Mouse (Mus musculus) frontal cortex, postnatal 10 days (tissue): ENCODE data around the gene Gm17651.

Experiments used
- DNase-seq, 2 experiments: peaks; one replicate each; pipeline ENCODE4 v3.0.0; 2022; ENCODE audit warnings: low spot score in 2 of 2, mixed read lengths in 1 of 2

The Gm17651 gene

DNA sequence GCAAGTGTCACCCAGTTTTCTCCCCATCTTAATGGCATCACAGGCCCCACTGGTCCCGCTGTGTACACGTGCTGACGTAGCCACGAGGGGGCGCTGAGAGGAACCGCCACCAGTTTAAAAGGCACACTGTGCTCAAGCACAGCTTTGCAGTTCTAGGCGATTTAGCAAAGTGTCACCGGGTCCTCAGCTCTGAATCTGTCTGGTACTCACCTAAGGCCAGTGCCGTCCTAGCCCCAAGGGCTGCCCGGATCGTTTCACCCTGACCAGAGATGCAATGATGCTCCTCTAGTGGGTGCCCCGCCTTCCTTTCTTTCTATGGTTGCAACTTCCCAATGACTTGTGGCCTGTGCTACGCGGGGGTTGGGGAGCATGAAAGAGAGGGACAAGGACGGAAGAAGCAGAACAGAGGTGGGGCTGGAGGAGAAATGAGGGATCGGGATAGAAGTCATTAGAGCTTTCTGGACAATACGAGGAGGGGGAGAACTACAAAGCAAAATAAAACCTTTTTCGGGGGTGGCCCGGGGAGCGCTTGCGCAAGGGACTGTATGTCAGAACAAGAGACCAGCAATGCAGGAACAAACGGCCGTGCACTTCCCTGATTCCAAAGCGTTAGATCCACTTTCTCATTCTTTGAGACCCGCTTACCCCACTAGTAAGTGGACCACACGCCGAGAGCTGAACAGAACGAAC, 6.3 kb upstream of the Gm17651 start:
- DNase-seq = peak; percentile 48 to 74

DNA sequence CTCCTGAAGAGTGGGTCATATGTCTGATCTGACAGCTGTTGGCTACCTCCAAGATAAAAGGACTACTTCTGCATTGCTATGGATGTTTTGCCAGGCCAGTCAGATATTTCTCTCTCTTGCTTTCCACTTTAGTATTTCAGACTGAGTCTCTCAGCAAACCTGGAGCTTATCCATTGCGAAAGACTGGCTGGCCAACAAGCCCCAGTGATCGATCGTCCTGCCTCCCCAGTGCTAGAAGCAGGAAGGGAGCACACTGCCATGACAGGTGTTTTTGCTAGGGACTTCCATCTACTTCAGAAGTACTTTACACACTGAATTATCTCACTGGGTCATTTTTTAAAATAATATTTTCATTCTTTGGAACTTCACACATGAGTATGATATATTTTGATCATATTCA, 3.9 kb upstream of the Gm17651 start:
- DNase-seq = no peak

DNA sequence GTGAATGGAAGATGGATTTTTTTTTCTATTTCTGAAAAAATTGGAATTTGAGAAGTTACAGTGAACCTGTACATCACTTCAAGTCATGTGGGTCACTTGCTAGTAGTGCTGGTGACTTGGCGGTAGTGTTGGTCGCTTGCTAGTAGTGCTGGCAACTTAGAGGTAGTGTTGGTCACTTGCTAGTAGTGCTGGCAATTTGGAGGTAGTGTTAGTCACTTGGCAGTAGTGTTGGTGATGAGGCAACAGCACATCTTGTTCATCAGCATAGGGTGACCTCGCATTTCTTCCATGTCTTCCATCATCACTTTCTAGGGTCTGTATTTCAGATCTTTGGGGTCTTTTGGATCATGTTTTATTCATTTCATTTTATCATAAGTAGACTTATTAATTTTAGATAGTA, 1.6 kb upstream of the Gm17651 start:
- DNase-seq = no peak

DNA sequence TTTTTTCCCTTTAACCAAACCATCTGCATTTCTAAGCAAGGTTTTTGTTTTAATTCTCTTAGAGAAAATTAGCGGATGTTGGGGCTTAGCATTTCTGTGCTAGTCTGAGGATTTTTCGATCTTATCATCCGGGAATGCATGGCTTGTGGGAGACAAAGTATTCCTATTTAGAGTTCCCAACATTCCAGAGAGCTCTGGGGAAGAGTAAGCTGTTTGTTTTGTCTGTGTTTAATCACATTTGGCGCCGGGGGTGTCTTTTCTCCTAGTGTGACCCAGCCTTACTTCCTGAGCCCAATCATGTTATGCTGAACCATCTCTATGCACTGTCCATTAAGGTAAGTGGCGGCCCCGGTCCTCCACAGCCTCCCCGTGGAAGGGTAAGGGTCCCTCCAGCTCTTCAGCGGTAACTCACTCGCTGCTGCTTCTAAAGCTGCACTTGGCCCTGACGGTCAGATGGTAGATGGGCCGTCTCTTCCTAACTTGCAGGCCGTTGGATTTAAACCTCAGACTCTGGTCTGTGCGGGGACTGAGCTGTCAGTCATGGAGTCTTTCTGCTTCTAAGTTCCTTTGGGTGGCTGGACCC, 7.3 kb downstream of the Gm17651 start:
- no peak for DNase-seq

DNA sequence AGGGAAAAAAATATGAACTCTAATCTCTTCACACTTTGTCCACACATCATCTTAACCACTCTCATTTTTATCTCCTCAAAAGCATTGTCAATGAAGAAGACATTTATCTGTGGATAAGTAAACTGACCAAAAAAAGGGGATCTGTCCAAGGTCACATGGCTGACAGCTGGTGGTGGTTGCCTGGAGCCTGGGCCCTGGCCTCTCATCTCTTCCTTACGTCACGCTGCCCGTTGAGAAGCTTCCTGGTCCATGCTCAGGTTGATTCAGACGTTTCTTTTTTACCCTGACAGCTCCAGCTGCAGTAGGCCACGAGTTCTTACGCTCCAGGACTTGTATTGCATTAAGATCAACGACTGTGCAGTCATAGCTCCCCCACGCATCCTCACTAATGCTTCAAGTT, 8.3 kb downstream of the Gm17651 start:
- no peak for DNase-seq

DNA sequence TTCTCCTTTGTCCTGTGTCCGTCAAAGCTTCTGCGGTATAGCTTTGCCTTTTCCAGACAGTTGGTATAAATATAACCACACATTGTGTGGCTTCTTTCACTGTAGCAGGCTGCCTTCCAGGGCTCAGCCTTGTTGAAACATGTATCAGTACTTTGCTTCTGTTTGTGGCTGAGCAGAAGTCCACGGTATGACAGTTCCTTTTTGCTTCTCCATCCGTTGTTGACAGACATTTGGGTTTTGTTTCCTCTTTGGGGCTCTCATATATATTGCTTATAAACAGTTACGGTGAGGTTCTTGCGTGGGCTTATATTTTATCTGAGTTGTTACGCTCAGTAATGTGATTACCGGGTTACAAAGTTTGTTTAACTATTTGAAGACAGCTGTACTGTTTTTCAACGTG, 9.0 kb downstream of the Gm17651 start:
- no peak for DNase-seq

DNA sequence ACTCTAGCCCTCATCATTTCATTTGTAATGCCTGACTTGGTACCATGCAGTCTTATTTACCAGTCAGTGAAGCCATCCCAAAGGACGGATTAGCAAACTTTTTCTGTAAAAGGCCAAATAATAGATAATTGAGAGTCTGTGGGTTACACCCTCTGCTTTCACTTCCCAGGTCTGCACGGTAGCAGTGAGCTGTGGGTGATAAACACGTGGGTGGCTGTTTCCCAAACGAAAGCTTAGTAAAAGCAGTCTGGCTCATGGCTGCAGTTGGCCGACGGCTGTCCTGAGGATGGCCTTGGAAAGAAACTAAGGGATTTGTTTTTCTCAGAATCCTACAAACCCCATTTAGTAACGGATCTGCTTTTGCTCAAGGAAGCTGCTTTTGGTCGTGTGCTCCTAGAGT, 13.3 kb downstream of the Gm17651 start:
- no peak for DNase-seq

DNA sequence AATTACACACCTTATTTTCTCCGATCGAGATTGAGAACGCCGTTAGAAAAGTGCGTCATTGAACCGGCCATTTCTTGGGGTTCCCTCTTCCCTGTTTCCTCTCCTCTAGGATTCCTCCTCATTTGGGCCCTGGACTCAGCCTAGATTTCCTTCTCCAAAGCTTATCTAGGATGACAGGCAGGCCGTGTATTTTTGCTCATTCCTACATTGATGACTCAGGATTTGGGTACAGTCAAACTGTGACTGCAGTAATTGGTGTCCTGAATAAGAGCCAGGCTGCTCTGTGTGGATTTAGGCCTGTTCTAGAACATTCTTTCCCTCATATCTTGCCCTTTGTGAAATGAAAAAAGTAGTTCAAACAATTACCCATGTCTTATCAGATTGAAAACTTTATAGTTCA, 14.7 kb downstream of the Gm17651 start:
- DNase-seq = no peak

DNA sequence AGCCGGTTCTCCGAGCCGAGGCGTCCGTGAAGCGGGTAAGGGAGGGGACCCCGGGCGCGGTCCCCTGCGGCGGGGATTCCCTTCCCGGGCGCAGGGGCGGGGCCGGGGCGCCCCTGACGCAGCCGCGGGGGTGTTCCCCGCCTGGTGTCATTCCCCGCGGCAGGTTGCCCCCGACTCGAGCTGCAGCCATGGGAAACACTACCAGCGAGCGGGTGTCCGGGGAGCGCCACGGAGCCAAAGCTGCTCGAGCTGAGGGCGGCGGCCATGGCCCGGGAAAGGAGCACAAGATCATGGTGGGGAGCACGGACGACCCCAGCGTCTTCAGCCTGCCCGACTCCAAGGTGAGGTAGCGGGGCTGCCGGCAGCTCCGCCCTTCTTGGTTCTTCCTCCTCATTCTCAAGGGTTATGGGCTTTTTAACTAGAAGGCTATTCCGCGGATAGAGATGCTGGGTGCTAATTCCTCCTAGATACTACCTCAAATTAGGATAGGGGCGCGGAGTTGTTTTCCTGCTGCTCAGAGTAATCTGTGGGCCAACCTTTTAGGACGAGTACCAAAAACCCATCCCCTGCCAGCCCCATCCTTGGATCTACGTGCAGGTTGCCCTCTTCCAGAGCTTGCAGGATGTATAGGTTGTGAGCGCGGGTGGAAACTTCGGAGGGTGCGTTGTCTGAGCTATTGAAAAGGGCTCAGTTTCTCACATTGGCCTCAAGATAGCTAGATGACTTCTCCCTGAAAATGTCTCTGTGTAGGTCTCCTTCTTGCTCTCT, 15.9 kb downstream of the Gm17651 start:
- no peak for DNase-seq

DNA sequence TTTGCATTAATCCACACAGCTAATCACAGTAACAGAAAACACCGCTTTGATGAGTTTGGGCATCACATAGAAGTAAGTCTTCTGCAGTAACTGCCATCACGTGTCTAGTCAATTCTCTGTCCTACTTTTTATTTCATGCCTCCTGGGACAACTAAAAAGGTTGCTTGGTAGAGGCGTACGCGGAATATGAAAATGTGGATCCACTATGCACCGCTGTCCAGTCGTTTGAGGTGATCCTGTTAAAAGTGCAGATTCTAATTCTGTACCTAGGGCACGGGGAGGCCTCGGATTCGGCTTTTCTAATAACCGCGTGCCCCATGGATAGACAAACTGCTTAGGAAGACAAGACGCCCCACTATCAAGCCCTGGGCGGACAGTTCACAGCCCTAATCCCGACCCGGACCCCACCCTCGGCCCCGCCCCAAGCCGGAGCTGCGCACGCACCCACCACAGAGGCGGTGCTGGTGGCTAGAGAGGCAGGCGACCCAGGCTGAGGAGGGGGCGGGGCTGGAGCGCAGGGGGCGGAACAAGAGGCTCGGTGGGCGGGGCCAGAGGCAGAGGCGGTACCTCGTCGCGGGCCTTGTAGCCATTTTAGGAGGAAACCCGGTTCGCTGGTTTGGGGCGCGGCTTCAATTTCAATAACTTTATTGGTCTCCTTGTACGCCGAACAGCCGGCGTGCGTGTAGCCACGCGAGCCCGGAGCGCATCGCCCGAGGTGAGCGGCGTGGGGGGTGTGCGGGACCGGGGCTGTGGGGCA, 16.7 kb downstream of the Gm17651 start, which contains the start of gene Prkab2:
TSS of gene Prkab2 (plus strand) at position 539 of the 757 bp plus-strand sequence.
- peak; percentile 98 to 99 for DNase-seq

DNA sequence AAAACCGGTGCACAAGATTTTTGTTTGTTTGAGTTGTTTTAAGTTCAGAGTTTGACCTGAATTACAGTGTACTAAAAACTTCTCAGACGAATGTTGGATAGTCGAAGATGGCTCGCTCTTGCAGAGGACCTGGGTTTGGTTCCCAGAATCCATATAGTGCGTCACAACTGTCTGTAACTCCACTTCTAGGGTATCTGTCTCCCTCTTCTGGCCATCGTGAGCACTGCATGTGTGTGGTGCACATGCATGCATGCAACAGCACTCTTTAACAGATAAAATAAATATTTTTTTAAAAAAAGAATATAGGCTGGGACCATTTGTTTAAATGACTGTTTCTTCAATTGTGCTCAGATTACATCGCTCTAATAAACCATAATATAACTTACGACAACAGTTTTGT, 19.6 kb downstream of the Gm17651 start:
- DNase-seq = no peak

DNA sequence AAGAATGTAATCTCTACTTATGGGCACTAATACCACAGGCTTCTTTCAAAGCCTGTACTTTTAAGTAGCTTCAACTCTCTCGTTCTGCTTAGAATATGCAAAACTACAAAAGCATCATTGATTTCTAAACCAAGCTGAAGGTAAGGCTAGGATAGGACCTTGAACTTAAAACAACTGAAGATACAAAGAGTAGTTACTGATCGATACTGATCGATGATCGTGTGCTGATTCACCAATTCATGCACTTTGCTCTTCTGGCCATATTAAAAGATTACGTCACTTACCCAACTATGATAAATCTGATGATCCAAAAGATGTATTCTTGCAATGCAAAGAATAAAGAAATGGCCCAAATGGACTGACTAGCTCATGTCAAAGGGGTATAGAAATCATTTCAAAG, 20.7 kb downstream of the Gm17651 start:
- no peak for DNase-seq

DNA sequence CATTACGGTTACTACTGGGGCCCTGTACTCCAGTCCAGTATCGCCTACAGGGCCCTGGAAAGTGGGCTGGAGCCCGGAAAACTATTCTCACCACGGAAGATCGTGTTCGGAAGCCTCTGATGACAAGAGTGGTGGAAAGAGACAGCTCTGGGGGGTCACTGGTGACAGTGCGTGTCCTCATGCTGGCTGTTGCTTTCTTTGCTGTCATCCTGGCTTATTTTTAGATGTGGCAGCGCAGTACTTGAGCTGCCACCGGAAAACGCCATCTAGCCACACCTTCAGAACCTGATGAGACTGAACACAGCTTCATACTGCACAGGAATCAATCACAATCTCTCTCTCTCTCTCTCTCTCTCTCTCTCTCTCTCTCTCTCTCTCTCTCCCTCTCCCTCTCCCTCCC, 22.9 kb downstream of the Gm17651 start:
- no peak for DNase-seq

DNA sequence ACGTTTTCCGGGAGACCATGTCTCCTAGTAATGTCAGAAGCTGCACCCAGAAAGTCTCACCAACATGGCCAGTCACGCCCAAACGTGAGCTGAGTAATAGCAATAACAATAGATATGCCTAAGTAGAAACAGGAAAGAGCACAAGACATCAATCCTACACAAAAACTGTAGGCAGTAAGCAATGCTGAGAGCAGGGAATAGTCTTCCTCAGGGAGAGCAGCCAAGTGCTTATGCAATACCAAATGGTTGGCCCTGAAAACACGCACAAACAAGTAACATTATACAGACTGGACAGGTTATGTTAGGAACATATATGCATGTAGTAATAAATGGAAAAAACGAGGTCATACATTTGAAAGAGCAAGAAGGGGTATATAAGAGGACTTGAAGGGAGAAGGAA, 25.0 kb downstream of the Gm17651 start:
- no peak for DNase-seq

DNA sequence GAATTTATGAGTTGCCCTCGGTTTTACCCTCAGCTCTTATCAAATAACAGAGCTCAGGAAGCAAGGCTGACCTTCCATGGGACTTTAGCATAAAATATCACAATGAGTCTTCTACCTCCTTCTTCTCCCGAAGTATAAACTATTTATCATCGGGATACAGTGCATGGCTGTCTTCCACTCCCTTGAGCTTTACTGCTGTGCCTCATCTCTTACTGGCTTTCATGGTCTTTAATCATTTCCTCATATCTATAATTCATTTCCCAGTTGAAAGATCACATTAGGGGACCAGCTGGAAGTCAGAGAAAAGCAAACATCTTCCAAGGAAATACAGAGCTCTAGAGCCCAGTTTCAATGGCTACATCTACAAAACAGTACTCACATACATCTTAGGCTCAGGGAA, 25.5 kb downstream of the Gm17651 start:
- no peak for DNase-seq

DNA sequence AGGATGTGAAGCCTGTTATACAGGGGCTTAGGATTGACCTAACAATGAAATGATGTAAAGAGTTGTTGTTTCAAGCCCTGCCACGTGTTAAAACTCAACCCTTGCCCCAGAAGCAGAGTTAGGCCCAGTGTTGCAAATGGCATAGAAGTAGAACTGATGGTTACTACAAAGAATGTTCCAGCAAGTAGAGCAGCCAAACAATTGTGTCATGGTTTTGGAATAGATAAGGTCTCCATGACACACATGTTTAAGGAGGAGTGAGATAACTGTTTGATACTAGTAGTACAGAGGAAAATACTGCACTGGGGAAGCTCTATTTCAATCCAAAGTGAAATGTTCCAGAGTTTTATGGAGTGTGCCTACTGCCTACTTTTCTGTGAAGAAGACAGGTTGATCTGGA, 26.0 kb downstream of the Gm17651 start:
- DNase-seq = no peak

DNA sequence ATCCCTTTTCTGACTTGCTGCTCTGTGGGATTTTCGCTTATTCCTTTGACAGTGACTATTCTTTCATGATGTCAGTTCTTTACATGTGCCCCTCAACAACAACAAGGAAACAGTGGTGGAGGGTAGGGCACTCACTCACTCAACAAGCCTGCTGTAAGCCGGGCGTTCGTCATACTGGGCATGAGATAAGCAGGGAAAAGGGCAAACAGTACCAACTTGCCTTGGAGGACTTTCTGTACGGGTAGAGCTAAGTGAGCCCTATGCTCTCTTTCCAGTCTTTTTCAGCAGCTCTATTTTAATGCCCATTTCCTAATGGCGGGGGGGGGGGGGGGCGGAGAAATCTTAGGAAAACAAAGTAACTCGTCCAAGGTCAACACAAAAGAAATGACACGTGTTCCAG, 32.5 kb downstream of the Gm17651 start:
- DNase-seq = no peak

DNA sequence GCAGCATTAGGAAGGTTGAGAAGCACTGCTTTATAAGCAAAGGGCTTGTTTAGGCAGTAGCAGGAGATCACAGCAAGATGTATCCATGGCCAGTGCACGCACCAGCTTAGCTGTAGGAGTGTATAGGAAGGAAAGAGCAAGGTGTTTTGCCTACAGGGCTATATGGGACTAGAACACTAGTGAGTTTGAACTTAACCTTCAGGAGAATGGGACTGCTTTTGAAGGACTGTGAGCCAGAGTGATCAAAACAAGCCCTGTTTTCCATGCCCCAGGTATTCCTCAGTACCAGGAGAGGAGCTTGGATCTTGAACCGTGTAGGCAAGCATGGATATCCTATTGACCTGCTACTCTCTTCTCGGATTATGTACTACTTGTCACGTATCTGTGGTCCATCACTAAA, 33.1 kb downstream of the Gm17651 start:
- no peak for DNase-seq

DNA sequence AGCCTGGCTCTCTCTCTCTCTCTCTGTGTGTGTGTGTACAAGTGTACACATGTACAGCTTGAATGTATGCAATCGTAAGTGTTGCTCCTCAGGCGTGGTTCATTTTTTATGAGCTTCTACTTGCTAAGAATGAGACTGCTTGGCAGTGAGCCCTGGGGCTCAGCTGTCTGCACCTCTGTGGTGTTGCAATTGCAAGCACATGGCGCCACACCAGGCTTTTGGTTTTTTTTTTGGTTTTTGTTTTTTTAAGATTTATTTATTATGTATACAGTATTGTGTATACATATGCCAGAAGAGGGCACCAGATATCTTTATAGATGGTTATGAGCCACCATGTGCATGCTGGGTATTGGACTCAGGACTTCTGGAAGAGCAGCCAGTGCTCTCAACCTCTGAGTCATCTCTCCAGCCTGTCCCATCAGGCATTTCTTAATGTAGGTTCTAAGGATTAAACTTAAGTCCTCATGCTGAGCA, 40.2 kb downstream of the Gm17651 start:
- DNase-seq = no peak

DNA sequence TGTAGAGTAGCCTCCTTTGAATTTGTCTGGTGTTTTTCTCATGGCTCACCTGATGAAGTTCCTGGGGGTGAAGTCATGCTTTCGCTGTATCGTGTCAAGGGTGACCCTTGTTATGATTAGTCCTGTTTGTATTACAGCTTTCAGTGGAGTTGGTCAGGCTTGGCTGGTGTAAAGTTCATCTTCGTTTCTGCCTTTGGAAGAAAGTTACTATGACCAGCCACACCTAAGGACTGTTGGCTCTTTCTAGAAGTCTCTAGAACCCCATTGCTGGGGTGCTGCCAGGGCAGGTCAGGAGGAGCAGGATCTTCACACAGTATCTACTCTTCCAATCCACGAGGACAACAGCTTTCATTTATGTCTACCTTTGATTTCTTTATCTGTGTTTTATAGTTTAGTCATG, 41.0 kb downstream of the Gm17651 start:
- no peak for DNase-seq

DNA sequence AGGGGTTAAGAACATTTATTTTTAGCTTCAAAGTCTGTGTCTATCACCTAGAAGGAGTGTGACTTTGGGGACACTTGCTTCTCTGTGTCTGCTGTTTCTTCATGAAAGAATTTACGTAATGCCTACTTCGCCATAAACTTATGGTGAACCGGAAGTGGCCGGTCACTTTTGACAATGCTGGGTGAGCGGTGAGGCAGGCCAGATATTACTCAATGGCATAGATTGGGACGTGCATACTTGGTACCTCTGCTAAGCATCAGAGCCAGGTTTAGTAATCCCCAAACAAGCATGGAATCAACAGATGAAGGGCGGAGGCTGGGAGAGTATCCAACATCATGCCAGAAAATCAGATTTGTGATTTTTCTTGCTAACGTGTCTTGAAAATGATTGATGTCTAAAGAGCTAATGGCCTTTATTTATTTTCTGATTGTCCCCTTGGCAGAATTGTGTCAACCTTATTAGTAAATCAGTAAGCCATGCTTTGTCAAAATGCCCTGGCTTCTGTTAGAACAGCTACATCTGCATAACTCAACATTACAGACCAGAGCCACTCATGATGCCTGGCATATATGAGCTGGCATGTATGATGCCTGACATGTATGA, 43.1 kb downstream of the Gm17651 start:
- DNase-seq = no peak

DNA sequence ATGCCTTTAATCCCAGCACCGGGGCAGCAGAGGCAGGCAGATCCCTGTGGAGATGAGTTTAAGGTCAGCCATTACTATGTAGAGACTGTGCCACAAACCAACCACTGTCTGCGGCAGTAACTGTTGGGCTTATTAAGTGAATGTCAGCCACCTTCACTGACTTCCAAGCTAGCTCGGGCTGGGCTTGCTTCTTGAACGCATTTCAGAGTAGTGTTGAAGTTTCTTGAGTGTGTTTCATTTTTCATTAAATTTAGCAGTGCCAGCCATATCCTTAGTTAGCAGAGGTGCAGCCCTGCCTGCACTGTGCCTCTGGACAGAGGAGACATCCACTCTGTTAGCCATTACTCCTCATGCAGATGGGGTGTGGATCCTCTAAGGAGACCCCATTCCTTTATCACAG, 43.7 kb downstream of the Gm17651 start:
- DNase-seq = no peak
